Mouse (Mus musculus) bone marrow, adult 2 months (tissue): ENCODE data around the gene Eif2b1.

Experiments
- CTCF ChIP-seq: fragments of 200-500 bp; IDR thresholded peaks from 2 replicates; pipeline ENCODE4 v1.5.1; 2011; ENCODE audit warnings: low read length, control low read depth; ENCODE audit not compliant: control insufficient read depth, insufficient read depth
- POLR2A ChIP-seq: fragments of 200-500 bp; IDR thresholded peaks from 2 replicates; pipeline ENCODE4 v1.6.1; 2011; ENCODE audit warnings: low read depth, mild to moderate bottlenecking, control low read depth, low read length, borderline replicate concordance; ENCODE audit not compliant: control insufficient read depth

- TF ChIP-seq CTCF (no peak), POLR2A (no peak)
These were observed 26.2 kb upstream of the Eif2b1 start for GRCm38 (mm10) chr5:124605041-124605622.
